Mouse (Mus musculus) small intestine, adult 2 months (tissue): ENCODE measurements at regions not wholly inside any gene's neighbourhood (a gene's known extent, or its start where the extent isn't known, plus 50 kb on each side); places are given as distances from the start of the nearest gene placed in this dataset.
"Not testable (repeated sequence)": the region's sequence is repeated elsewhere in the genome, so short reads cannot be mapped to it uniquely, and the experiment has no call there.

ENCODE experiments used
- H3K27ac ChIP-seq: fragments of 200-500 bp; 2 replicates; pipeline ENCODE4 v1.5.1; 2012; ENCODE audit warnings: low read depth, low read length, control low read depth, inconsistent platforms; ENCODE audit not compliant: insufficient read depth
- H3K27me3 ChIP-seq: fragments of 200-500 bp; 2 replicates; pipeline ENCODE4 v1.6.1; 2012; ENCODE audit warnings: mild to moderate bottlenecking, moderate library complexity, low read length, inconsistent platforms; ENCODE audit not compliant: control insufficient read depth, insufficient read depth
- H3K36me3 ChIP-seq: fragments of 200-500 bp; 2 replicates; pipeline ENCODE4 v1.6.1; 2012; ENCODE audit warnings: mild to moderate bottlenecking, low read length, control low read depth, inconsistent platforms; ENCODE audit not compliant: control insufficient read depth, insufficient read depth
- H3K4me1 ChIP-seq: fragments of 200-500 bp; 2 replicates; pipeline ENCODE4 v1.6.1; 2012; ENCODE audit warnings: low read length, inconsistent platforms, mixed read lengths; ENCODE audit not compliant: control insufficient read depth, insufficient read depth, insufficient read length
- H3K4me3 ChIP-seq: fragments of 200-500 bp; 2 replicates; pipeline ENCODE4 v1.5.1; 2012; ENCODE audit warnings: low read depth, mild to moderate bottlenecking, control low read depth, inconsistent platforms, low read length, moderate library complexity
- CTCF ChIP-seq: fragments of 200-500 bp; IDR thresholded peaks from 2 replicates; pipeline ENCODE4 v1.5.1; 2012; ENCODE audit warnings: low read depth, mild to moderate bottlenecking, control low read depth, inconsistent platforms, low read length, moderate library complexity, mixed read lengths; ENCODE audit not compliant: insufficient replicate concordance, insufficient read length; ENCODE audit errors: extremely low read depth
- POLR2A ChIP-seq: fragments of 200-500 bp; IDR thresholded peaks from 2 replicates; pipeline ENCODE4 v1.6.1; 2012; ENCODE audit warnings: low read depth, mild to moderate bottlenecking, control low read depth, inconsistent platforms, low read length, moderate library complexity
- WGBS: fragments of 180-500 bp; shearing (Covaris S2); methylation state at CpG from one replicate; pipeline ENCODE4 v1.1.7; 2018; 5-methylcytosine and 5-hydroxymethylcytosine counted together

DNA sequence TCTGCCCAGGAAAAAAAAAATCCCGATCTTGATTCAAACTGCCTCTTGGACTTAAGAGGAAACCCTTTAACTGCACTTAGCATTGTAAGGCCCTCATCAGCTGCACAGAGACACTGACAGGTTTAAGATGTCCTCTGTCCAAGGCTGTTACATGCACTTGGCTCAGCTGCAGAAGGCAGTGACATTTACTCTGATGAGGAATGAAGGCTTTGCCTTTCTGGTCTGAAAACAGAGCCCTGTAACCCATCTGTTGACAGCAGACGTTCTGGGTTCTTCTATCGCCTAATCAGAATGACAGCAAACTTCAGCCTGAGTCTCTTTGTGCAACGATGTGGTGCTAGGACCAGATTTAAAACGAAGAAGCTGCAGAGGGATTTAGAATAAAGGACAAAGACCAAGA lies 246.9 kb upstream of the Ercc4 start:
- Histone ChIP-seq H3K4me1 (no peaks in the 10 kb centered on the region), H3K27me3 (no peaks in the 10 kb centered on the region), H3K36me3 (no peaks in the 10 kb centered on the region), H3K27ac (no peak overlapping the region), H3K4me3 (no peak overlapping the region)
- WGBS: 72% methylated on average over 5 of the region's 5 CpGs
- TF ChIP-seq POLR2A: no peak
- no peak for TF ChIP-seq CTCF

GRCm38 (mm10) chr16:12878326-12878725 lies 231.2 kb upstream of the Ercc4 start:
- not testable (repeated sequence) for H3K4me1 ChIP-seq, H3K27ac ChIP-seq, H3K4me3 ChIP-seq, H3K27me3 ChIP-seq, H3K36me3 ChIP-seq
- WGBS: 70% methylated on average over 5 of the region's 5 CpGs

GRCm38 (mm10) chr16:12880011-12880410 lies 229.5 kb upstream of the Ercc4 start:
- Histone ChIP-seq H3K27me3 (no peaks in the 10 kb centered on the region), H3K4me3 (no peak overlapping the region), H3K36me3 (no peaks in the 10 kb centered on the region), H3K27ac (no peak overlapping the region), H3K4me1 (no peaks in the 10 kb centered on the region)
- 80% methylated on average over 8 of the region's 8 CpGs for WGBS
- TF ChIP-seq CTCF: no peak
- TF ChIP-seq POLR2A: no peak

DNA sequence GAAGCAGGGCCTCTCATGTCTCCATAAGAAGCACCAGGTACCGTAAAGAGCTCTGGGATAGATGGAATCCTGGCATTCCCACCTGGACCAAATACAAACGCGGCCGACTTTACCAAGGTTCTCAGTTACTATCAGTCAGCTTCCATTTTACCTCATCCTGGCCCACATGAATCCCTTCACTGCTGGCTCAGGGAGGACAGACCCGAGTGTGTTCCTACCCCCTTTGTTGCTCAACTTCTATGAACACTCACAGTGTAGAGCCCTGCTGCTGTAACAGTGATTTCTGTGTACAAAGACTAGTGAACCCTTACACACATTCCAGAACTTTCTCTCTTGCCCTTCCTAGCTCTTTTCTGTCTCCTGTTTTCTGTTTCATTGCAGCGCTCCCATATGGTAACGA lies 229.0 kb upstream of the Ercc4 start:
- Histone ChIP-seq H3K36me3 (no peaks in the 10 kb centered on the region), H3K27ac (no peak overlapping the region), H3K4me1 (no peaks in the 10 kb centered on the region), H3K4me3 (no peak overlapping the region), H3K27me3 (no peaks in the 10 kb centered on the region)
- WGBS: 77% methylated on average over 7 of the region's 7 CpGs
- TF ChIP-seq CTCF: no peak
- no peak for TF ChIP-seq POLR2A

GRCm38 (mm10) chr16:12882690-12883089 lies 226.8 kb upstream of the Ercc4 start:
- 33% methylated on average over 1 of the region's 1 CpGs for WGBS
- no peak for TF ChIP-seq POLR2A
- TF ChIP-seq CTCF: no peak
- Histone ChIP-seq H3K36me3 (no peaks in the 10 kb centered on the region), H3K27me3 (no peaks in the 10 kb centered on the region), H3K4me3 (no peak overlapping the region), H3K27ac (no peak overlapping the region), H3K4me1 (no peaks in the 10 kb centered on the region)

GRCm38 (mm10) chr16:12884556-12884955 lies 224.9 kb upstream of the Ercc4 start:
- Histone ChIP-seq H3K27ac (no peak overlapping the region), H3K27me3 (no peaks in the 10 kb centered on the region), H3K4me1 (no peaks in the 10 kb centered on the region), H3K4me3 (no peak overlapping the region), H3K36me3 (no peaks in the 10 kb centered on the region)
- 45% methylated on average over 3 of the region's 3 CpGs for WGBS
- no peak for TF ChIP-seq POLR2A
- no peak for TF ChIP-seq CTCF

- TF ChIP-seq POLR2A: no peak
- no peak for TF ChIP-seq CTCF
- Histone ChIP-seq H3K4me3 (no peak overlapping the region), H3K4me1 (no peaks in the 10 kb centered on the region), H3K27ac (no peak overlapping the region), H3K27me3 (no peaks in the 10 kb centered on the region), H3K36me3 (no peaks in the 10 kb centered on the region)
- 76% methylated on average over 1 of the region's 1 CpGs for WGBS
Measured at GRCm38 (mm10) chr16:12886127-12886526, 223.4 kb upstream of the Ercc4 start.

DNA sequence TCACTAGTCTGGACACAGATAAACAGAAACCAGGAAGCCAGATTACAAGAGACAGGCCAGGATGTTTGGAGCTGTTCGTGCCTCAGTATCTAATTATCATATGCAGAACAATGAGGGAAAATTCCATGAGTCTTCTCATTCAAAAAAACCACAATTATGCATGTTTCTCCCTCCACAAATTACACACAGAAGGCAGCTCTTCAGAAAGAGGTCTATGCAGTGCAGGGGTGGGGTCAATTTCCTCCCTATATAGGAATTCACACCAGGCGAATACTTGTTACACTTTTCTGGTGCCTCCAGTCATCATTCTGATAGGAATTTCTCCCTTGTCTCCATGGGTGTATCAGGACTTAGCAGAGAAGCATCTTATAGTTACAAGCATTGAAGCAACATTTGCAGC lies 222.1 kb upstream of the Ercc4 start:
- H3K36me3 ChIP-seq: no peaks in the 10 kb centered on the region
- no peak overlapping the region for H3K4me3 ChIP-seq
- 53% methylated on average over 2 of the region's 2 CpGs for WGBS
- H3K27ac ChIP-seq: no peak overlapping the region
- no peaks in the 10 kb centered on the region for H3K4me1 ChIP-seq
- no peaks in the 10 kb centered on the region for H3K27me3 ChIP-seq
- TF ChIP-seq POLR2A (no peak), CTCF (no peak)
